In genomic region chr9:72781466-72781865, GRCm38 (mm10) we compare ENCODE assay signal across 22 mouse cellular contexts. TPM values are rescaled to one million over a fixed set of nuclear protein-coding genes. Genes with fewer than 3 reads are reported as not detected.
DNase-seq lines count a peak whose midpoint lies in the region; ATAC-seq lines count a peak whose summit lies in the region.
"Had no signal": no experiment of that assay in that cellular context is flagged by ENCODE, and none has a peak within 500 bp of the region (broad histone marks: within the 10 kb centered on the region; RNA-seq: fewer than 3 reads in every experiment).

No protein-coding gene starts in this region.

- H3K9ac ChIP-seq in hindbrain, embryonic 11.5 days (ENCODE audit: low read depth, low read length) = no peak overlapping the region
- no peak overlapping the region for H3K9ac ChIP-seq in hindbrain, embryonic 14.5 days
- H3K9ac ChIP-seq: forebrain, embryonic 13.5 days; intestine, embryonic 15.5 days; liver, embryonic 15.5 days had no signal

- H3K27me3 ChIP-seq in heart, embryonic 10.5 days (ENCODE audit: insufficient read depth, poor library complexity, severe bottlenecking) = no peaks in the 10 kb centered on the region
- H3K27me3 ChIP-seq in hindbrain, embryonic 11.5 days (ENCODE audit: control insufficient read depth, insufficient read depth, low read length) = no peaks in the 10 kb centered on the region
- H3K27me3 ChIP-seq in hindbrain, embryonic 14.5 days (ENCODE audit: control insufficient read depth, insufficient read depth, low read length) = no peaks in the 10 kb centered on the region
- peaks cover 20% of the 10 kb centered on the region for H3K27me3 ChIP-seq in limb, embryonic 10.5 days (ENCODE audit: low read depth, poor library complexity, severe bottlenecking)
- H3K27me3 ChIP-seq: CH12.LX; forebrain, embryonic 13.5 days; intestine, embryonic 15.5 days had no signal

- peaks cover 42% of the 10 kb centered on the region for H3K4me1 ChIP-seq in heart, embryonic 10.5 days
- 0 out of 2 replicates have a peak, but pooled peaks cover 6% of the 10 kb centered on the region for H3K4me1 ChIP-seq in hindbrain, embryonic 11.5 days (replicated peaks; ENCODE audit: control insufficient read depth, insufficient read depth, low read length)
- 0 out of 2 replicates have a peak, but pooled peaks cover 5% of the 10 kb centered on the region for H3K4me1 ChIP-seq in hindbrain, embryonic 14.5 days (replicated peaks; ENCODE audit: control insufficient read depth, insufficient read depth, low read length)
- H3K4me1 ChIP-seq in limb, embryonic 10.5 days = peaks cover 39% of the 10 kb centered on the region
- H3K4me1 ChIP-seq: forebrain, embryonic 13.5 days; liver, embryonic 15.5 days had no signal

- ATAC-seq in hindbrain, embryonic 11.5 days (ENCODE audit: low FRiP score) = no peak
- ATAC-seq in hindbrain, embryonic 14.5 days (ENCODE audit: low FRiP score) = no peak
- ATAC-seq: forebrain, embryonic 13.5 days; intestine, embryonic 15.5 days had no signal

- H3K27ac ChIP-seq in heart, embryonic 10.5 days = peak overlapping the region; percentile 88
- no peak overlapping the region for H3K27ac ChIP-seq in hindbrain, embryonic 11.5 days (ENCODE audit: low read depth, low read length)
- H3K27ac ChIP-seq in hindbrain, embryonic 14.5 days = no peak overlapping the region
- H3K27ac ChIP-seq in limb, embryonic 10.5 days = 0 out of 2 replicates have a peak overlapping the region, but pooled peaks have one; percentile 17
- H3K27ac ChIP-seq: forebrain, embryonic 13.5 days; kidney, postnatal 0 days; liver, embryonic 15.5 days; stomach, postnatal 0 days had no signal

- WGBS in heart, embryonic 10.5 days = 3% methylated on average over 4 of the region's 4 CpGs
- WGBS in hindbrain, embryonic 11.5 days = 33% methylated on average over 4 of the region's 4 CpGs
- WGBS in hindbrain, embryonic 14.5 days = 46% methylated on average over 4 of the region's 4 CpGs
- WGBS in limb, embryonic 10.5 days = 14% methylated on average over 4 of the region's 4 CpGs

- H3K4me3 ChIP-seq in heart, embryonic 10.5 days = peak overlapping the region; percentile 49
- H3K4me3 ChIP-seq in hindbrain, embryonic 11.5 days (ENCODE audit: low read depth, low read length) = no peak overlapping the region
- H3K4me3 ChIP-seq in hindbrain, embryonic 14.5 days (replicated peaks; ENCODE audit: low read length) = no peak overlapping the region
- no peak overlapping the region for H3K4me3 ChIP-seq in limb, embryonic 10.5 days
- H3K4me3 ChIP-seq: forebrain, embryonic 13.5 days; intestine, embryonic 15.5 days; liver, embryonic 15.5 days had no signal

- H3K9me3 ChIP-seq in heart, embryonic 10.5 days = no peaks in the 10 kb centered on the region
- H3K9me3 ChIP-seq in hindbrain, embryonic 11.5 days (ENCODE audit: control insufficient read depth, low read length) = no peaks in the 10 kb centered on the region
- no peaks in the 10 kb centered on the region for H3K9me3 ChIP-seq in hindbrain, embryonic 14.5 days (ENCODE audit: control insufficient read depth, low read length)
- no peaks in the 10 kb centered on the region for H3K9me3 ChIP-seq in limb, embryonic 10.5 days (replicated peaks)
- H3K9me3 ChIP-seq: forebrain, embryonic 13.5 days; intestine, embryonic 15.5 days; liver, embryonic 15.5 days had no signal

- DNase-seq in heart, embryonic 10.5 days (ENCODE audit: low spot score) = no peak
- DNase-seq in heart, adult 18-20 months = no peak
- peak; percentile 34 for DNase-seq in hindbrain, embryonic 11.5 days (ENCODE audit: low spot score)
- no peak for DNase-seq in hindbrain, embryonic 14.5 days (ENCODE audit: low spot score)
- peak; percentile 57 for DNase-seq in R1 (ENCODE audit: low read depth, low spot score)
- DNase-seq in limb, embryonic 10.5 days (ENCODE audit: low spot score) = no peak
- DNase-seq in adrenal gland, adult (ENCODE audit: inconsistent age in 2 of 2, low spot score in 1 of 2) = no peak
- DNase-seq: adrenal gland, postnatal 14 days; cerebellum, adult 11-12 months; cerebellum, postnatal 36 days; gastrocnemius, postnatal 25 days; layer of hippocampus, postnatal 36 days; left cerebral cortex, postnatal 4 days; lung, postnatal 10 days; right cerebral cortex, postnatal 25 days had no signal

- H3K36me3 ChIP-seq in heart, embryonic 10.5 days = no peaks in the 10 kb centered on the region; the same call in 1 of the 2 replicates
- H3K36me3 ChIP-seq in hindbrain, embryonic 11.5 days (ENCODE audit: control insufficient read depth, insufficient read depth, low read length) = no peaks in the 10 kb centered on the region
- no peaks in the 10 kb centered on the region for H3K36me3 ChIP-seq in hindbrain, embryonic 14.5 days (replicated peaks; ENCODE audit: control insufficient read depth, insufficient read depth)
- no peaks in the 10 kb centered on the region for H3K36me3 ChIP-seq in limb, embryonic 10.5 days
- H3K36me3 ChIP-seq: intestine, embryonic 15.5 days; liver, embryonic 15.5 days had no signal

- no peak overlapping the region for H3K4me2 ChIP-seq in hindbrain, embryonic 11.5 days (replicated peaks; ENCODE audit: low read depth, low read length)
- H3K4me2 ChIP-seq in hindbrain, embryonic 14.5 days (replicated peaks) = no peak overlapping the region
- H3K4me2 ChIP-seq: forebrain, embryonic 13.5 days; intestine, embryonic 15.5 days; liver, embryonic 15.5 days had no signal

RNA-seq across cellular contexts. Expression of gene Prtg, which starts 25.2 kb away (rescaled TPM):
- polyA plus RNA-seq in heart, embryonic 10.5 days (2016; fragmentation: Nextera tagmentation; extraction: Ambion mirVana) = 7.6 and 11.1 TPM in 2 replicates
- total RNA-seq in heart, adult 18-20 months (2021) = under 1 TPM in 1 of 2 experiments, not detected in 1; 0.02 TPM
- polyA plus RNA-seq in hindbrain, embryonic 11.5 days (2014; fragmentation: Nextera tagmentation; extraction: Ambion mirVana) = 4.7 and 5.4 TPM in 2 replicates
- 0.82 and 0.98 TPM in 2 replicates for polyA plus RNA-seq in hindbrain, embryonic 14.5 days (2014; fragmentation: Nextera tagmentation; extraction: Ambion mirVana)
- polyA plus RNA-seq in limb, embryonic 10.5 days (2016; fragmentation: Nextera tagmentation; extraction: Ambion mirVana) = 5.5 and 11.4 TPM in 2 replicates
- total RNA-seq: CH12.LX; hematopoietic stem cell, adult 5-6 weeks had no signal

Comparison
In these comparisons a context has a peak if more than half of its experiments do, and no peak if none do; other contexts are left out.
1. DNase-seq: peak in hindbrain, embryonic 11.5 days (single experiment) and R1 (single experiment); none in heart, embryonic 10.5 days (single experiment), heart, adult 18-20 months (0 of 2), hindbrain, embryonic 14.5 days (single experiment), limb, embryonic 10.5 days (single experiment) and adrenal gland, adult (0 of 2).
2. H3K27ac ChIP-seq: peak in heart, embryonic 10.5 days (single experiment) and limb, embryonic 10.5 days (single experiment); none in hindbrain, embryonic 11.5 days (single experiment) and hindbrain, embryonic 14.5 days (single experiment).